Mouse (Mus musculus): ENCODE measurements at regions not wholly inside any gene's neighbourhood (a gene's known extent, or its start where the extent isn't known, plus 50 kb on each side); places are given as distances from the start of the nearest gene placed in this dataset.
"Not testable (repeated sequence)": the region's sequence is repeated elsewhere in the genome, so short reads cannot be mapped to it uniquely, and the experiment has no call there.

DNA sequence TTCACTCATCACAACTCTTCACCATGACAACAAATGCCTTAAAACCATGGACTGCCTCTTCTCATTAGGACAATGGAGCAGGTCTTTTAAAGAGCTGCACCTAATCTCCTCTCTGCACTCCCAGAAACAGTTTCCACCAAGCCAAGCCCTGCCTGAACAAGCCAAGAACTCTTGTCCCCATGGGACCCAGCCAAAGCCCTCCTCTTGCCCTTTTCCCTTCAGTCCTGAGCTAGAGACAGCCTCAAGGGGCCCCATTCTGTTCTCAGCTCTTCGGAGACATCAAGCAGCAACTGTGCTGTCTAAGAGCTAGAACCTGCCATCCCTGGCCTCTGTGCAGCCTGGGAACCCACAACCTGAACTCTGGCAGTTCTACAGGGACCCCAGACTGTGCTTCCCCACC lies 345.0 kb upstream of the Irak1bp1 start:
- DNase-seq (ENCODE audit: low read depth) = no peak

DNA sequence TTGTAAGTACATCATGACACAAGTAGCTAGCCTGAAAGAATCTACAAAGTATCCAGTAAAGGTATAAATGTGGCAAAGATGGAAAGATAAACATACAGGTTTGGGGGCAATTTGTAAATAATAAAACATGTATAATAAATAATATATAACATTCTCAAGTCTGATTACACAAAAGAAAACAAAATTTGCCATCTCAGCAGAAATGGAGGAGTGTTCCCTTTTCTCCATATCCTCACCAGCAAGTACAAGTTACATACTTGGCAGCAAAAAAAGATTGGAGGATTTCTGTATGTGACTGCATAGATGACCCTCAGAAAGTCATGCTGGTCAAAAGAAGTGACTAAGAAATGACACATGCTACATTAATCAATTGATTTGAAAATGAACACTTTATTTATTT lies 335.9 kb upstream of the Irak1bp1 start:
- no peak for DNase-seq (ENCODE audit: low read depth)

DNA sequence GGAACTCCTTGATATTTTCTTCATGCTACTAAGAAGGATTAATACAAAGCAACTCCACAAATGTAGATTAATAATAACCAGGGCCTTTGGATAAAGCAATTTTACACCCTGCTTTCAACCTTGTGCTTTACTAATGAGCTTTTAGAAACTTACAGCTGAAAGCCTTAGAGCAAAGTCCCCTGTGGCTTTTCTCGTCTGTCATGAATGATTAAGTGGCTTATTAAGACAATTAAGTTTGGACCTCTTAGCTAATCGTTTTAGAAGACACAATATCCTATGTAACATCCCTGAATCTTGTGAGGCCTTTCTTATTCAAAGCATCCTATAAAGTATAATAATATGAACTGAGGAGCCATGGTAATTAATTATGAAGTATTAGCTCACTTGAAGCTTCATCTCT lies 319.3 kb upstream of the Irak1bp1 start:
- DNase-seq (ENCODE audit: low read depth) = no peak

GRCm38 (mm10) chr9:82518993-82519392 lies 310.3 kb upstream of the Irak1bp1 start:
- no peak for DNase-seq (ENCODE audit: low read depth)

DNA sequence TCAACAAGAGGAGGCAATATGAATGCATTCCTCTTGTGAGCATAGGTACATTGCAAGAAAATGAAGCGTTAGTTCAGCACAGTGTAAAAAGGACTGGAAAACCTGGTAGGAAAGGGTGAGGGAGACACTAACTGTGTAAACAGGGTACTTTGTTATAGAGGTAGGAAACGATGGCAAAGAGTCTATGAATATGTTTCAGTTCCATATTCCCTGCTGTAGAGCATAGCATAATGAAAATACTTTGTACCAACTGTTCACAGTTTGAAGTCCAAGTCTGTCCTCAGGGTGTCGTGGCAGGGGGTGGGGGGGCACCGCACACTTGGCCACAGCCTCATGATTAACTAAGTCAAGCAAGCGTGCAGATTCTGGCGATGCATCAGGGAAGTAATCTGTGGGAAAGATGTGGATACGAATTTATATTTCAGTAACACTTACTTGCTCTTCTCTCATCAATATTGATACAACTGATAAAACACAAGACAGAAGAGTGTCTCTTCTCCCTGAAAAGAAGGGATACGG lies 301.4 kb upstream of the Irak1bp1 start:
- DNase-seq (ENCODE audit: low read depth) = no peak

- no peak for DNase-seq (ENCODE audit: low read depth)
These were observed 276.6 kb upstream of the Irak1bp1 start for GRCm38 (mm10) chr9:82552726-82553125.

- DNase-seq (ENCODE audit: low read depth) = no peak
These were observed 276.1 kb upstream of the Irak1bp1 start for GRCm38 (mm10) chr9:82553213-82553612.

GRCm38 (mm10) chr9:82562551-82563465 lies 266.5 kb upstream of the Irak1bp1 start:
- no peak for DNase-seq (ENCODE audit: low read depth)

- DNase-seq (ENCODE audit: low read depth) = peak; percentile 66
These were observed 247.8 kb upstream of the Irak1bp1 start for GRCm38 (mm10) chr9:82581373-82582018.

DNA sequence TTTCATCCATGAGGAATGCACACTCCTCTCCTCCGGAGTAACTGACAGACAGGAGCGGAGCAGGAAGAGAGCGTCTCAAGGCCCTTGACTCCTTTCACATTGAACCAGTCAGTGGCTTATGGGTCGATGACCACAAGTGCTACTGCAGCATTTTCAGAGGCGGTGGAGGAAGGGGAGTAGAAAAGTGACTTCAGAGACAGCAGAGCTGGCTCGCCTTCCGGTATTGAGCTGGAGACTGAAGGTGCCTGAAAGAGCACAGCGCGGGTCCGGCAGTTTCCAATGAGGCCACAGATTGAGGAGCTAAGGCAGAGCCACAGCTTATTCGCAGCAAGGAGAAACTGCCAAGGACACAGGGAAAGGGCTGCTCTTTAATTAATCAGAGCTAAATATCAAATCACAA lies 220.2 kb upstream of the Irak1bp1 start:
- DNase-seq (ENCODE audit: low read depth) = no peak

GRCm38 (mm10) chr9:82609946-82610345 lies 219.4 kb upstream of the Irak1bp1 start:
- DNase-seq (ENCODE audit: low read depth) = no peak

DNA sequence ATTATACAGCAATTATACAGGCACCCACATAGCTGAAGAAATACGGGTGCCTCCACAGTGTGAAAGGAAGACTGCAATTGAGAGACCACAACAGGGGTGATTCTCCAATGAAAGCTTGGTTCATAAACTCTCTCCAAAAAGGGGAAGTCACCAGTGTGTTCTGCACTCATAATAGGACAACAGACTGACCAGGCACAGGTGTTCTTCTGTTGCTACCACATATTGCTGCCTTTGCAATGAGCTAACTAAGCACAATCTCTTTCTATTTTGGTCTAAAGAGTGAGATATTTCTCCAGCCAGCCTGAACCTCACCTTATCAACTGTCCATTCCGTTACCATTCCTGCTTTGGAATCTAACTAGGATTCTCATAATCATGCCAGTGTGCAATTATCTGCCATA lies 216.8 kb upstream of the Irak1bp1 start:
- no peak for DNase-seq (ENCODE audit: low read depth)

DNA sequence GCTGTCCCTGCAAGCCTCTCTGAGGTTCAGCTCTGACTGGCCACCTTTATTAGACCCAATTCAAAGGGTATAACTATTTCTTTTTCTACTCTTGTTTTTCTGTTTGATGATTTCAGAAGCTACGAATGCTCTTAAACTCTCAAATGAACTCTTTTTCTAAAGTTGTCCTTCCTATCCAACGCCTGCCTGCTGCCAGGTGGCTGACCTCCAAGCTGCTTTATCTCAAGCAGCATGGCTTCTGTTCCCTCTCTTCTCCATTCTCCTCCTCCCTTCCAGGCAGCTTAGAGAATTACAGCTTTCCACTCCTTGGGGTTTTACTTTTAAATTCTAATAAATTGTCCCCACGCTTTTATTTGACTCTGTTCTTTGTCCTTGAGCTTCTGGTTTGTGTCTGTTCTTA lies 196.9 kb upstream of the Irak1bp1 start:
- no peak for DNase-seq (ENCODE audit: low read depth)

DNA sequence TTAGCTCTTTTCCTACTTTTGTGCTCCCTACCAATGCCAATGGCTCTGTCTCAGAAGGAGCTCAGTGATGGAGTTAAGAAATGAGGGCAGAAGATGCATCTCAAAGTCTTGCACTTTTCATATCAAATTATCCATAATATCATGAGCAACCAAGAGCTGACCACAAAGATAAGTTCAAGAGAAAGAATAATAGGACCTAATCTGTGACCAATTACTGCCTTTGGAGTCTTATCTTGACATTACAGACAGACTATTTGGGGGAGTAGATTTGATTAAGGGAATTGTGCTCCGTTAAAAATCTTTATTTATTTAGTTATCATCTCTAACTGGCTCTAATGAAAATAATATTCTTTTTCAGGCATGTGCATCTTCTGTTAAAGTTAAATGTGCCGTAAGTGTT lies 189.1 kb upstream of the Irak1bp1 start:
- DNase-seq (ENCODE audit: low read depth) = no peak

DNA sequence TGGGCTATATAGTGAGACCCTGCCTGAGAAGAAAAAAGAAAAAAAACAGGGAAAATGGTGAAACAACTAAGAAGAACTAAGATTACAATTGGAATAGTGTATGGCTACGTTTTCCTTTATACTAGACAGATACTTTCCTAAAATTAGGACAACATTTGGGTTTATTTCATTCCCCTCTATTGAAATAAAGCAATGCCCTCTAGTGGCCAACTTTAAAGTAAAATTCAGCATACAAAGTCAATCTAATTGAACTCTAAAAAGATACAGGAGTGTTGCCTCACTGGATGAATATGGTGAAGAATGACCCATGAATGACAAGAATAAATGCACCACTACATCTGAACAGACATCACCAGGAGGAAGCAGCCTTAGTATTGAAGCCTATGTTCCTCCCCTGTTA lies 185.4 kb upstream of the Irak1bp1 start:
- DNase-seq (ENCODE audit: low read depth) = no peak

GRCm38 (mm10) chr9:82655511-82655910 lies 173.8 kb upstream of the Irak1bp1 start:
- DNase-seq (ENCODE audit: low read depth) = not testable (repeated sequence)

- DNase-seq (ENCODE audit: low read depth) = no peak
These were observed 147.1 kb upstream of the Irak1bp1 start for GRCm38 (mm10) chr9:82682196-82682595.

- no peak for DNase-seq (ENCODE audit: low read depth)
These were observed 119.8 kb upstream of the Irak1bp1 start for GRCm38 (mm10) chr9:82709411-82709983.

GRCm38 (mm10) chr9:82709991-82710593 lies 119.2 kb upstream of the Irak1bp1 start:
- DNase-seq (ENCODE audit: low read depth) = no peak

DNA sequence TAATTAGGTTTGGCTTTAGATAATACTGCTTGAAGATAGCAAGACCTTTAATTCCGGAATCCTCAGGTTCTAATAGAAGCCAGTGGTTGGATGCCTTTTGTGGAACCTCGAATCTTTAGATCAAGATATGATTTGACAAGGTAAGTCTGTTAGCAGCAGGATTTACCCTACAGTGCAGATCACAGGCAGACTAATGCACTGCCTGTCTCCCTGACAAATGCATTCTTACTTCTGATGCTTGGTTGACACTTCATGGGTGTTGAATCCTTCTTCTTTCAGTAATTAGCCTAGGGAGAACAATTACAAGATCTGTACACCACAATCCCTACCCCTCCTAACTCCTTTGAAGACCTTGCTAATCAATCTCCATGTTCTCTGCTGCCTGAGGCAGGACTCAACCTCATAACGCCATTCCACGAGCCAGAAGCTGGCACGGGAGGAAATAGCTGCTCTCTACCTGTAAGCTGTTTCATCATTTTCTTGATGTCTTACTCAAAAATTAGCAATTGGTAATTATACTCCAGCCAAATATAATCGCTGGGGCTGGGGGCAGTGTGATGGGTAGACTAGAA lies 118.3 kb upstream of the Irak1bp1 start:
- no peak for DNase-seq (ENCODE audit: low read depth)

DNA sequence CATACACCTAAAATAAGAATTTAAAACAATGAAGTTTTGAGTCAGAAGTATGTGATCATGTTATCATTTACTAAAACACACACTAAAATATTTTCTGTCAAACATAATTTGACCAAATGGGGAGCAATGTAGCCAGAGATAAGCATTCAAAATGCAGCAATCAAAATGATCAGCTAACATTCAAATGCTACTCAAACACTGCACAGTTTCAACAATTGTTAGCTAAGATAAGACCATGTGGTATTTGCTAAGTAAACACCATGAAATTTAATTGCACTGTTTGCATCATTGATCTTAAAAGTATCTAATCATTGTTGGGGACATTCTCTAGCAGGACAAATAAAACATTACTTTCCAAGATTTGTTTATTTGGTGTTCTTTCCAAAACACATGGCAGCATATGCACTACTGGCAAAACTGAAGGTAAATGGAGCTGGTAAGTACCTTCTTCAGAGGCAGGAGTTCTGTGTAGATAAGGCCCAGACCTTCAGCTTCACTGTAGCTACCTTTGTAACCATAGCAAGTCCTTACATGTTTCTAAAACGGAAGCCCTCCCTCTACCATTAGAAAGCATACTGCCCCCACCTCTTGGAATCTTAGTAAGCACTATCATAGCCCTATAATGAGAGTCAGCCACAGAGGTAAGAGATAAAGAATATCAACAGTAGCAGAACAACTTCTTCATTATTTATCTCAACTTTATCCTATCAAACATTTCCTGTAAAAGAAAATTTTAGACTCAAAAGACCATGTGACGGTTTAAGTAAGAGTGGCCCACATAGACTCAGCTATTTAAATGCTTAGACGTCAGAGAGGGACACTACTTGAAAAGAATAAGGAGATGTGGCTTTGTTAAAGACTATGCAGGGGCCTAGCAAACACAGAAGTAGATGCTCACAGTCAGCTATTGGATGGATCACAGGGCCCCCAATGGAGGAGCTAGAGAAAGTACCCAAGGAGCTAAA lies 116.3 kb upstream of the Irak1bp1 start:
- no peak for DNase-seq (ENCODE audit: low read depth)

Measured in fibroblast of lung, adult 2 months (primary cell).